Mouse (Mus musculus) embryo, embryonic 10 days (tissue): ENCODE measurements around the gene Extl1.
"Not testable (repeated sequence)": the region's sequence is repeated elsewhere in the genome, so short reads cannot be mapped to it uniquely, and the experiment has no call there.

Experiments used
- DNase-seq: peaks from one replicate; pipeline ENCODE4 v3.0.0-alpha.2; 2015; ENCODE audit warnings: low spot score

Extl1 gene

DNA sequence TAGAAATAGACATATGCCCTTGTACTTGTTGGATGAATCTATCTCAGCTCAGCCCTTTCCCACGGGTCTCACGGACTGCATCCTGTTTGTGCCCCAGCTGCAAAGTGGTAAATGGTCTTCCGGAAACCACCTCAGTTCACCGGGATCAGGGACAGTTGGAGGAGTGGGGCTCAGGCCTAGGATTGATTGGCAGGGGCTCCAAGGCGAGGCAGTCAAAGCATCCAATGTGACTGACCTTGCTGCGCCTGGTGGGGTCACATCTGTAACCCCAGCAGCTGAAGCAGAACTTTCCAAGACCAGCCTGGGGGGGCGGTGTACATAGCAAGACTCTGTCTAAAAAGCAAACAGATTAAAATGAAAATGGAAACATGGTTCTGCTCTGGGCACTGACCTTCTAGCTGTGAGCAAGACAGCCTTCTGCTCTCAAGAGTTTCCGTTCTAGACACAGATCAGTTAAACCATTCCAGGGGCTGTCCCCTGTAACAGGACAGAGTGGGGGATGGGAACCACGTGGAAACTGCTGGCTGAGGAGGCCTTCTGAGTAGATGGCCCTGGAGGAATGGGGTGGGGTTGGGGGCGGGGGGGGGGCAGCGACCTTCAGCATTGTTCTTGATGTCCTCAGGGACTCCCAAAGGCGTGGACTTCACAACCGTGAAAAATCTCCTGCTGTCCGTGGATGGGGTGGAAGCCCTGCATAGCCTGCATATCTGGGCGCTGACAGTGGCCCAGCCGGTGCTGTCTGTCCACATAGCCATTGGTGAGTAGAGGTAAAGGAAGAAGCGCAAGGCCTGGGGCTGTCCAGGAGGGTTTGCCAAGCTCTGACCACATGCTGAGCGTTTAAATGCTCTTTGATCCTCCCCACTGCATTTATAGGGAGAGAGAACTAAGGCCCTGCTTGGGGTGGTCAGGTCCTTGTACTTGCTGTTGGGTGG, 32.1 kb downstream of the Extl1 start:
- DNase-seq: peak; percentile 45

DNA sequence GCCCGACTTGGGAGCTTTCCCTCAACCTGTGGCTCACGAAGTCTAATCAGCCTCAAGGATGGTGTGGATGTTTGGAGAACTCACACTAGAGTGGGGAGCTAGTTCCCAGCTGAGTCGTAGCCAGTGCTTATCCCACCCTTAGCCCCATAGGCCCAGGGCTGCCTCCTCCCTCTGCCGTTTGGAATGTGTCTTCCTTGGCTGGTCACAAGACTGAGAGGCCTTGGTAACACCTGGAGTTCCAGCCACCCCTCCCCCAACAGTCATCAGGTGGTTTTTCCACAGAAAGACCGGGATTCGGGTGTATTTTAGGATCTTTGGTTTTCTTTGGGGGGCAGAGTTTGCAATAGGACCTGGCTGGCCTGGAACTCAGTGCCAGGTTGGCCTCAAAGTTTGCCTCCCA, 33.0 kb downstream of the Extl1 start:
- DNase-seq: no peak

DNA sequence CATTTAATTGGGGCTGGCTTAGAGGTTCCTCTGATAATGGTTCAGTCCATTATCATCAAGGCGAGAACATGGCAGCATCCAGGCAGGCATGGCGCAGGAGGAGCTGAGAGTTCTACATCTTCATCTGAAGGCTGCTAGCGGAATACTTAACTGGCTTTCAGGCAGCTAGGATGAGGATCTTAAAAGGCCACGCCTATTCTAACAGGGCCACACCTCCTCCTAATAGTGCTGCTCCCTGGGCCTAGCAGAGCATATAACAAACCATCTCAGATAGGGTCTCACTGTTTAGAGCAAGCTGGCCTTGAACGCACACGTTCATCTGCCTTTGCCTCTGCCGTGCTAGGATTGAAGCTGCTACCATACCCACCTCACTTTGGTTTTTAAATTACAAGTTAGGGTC, 33.8 kb downstream of the Extl1 start:
- no peak for DNase-seq

DNA sequence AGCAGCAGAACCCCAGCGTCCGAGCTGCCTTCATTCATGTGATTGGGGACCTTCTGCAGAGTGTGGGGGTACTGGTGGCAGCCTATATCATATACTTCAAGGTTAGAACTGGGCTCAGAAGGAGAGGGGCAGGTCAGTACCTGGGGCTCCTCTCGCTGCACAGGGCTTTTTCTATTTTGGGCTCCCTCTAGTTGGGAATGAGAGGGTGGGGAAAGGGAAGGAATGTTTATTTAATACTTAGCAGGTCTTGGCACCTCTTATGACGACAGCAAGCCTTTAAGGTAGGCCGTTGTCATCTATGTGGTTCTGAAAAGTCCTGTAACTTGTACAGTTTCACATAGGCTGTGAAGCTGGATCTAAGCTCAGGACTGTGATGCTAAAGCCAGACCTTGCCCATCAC, 35.1 kb downstream of the Extl1 start:
- no peak for DNase-seq

DNA sequence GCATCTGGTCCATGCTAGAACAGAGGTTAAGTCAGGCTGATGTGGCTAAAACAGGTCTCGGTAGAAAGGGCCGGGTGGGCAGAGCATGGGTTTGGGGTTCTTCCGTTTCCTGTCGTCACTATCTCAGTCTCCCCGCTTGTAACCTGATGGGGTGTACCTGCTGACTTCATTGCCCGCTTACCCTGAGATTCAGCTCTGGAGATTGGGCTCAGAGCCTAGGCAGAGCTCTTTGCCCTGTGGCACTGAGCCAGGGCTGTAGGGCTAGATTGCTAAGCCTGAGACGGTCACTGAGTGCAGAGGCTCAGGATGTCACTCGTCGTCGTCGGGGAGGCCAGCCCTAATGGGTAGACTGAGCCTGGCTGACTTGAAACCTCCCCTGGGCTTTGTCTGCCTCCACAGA, 35.6 kb downstream of the Extl1 start:
- no peak for DNase-seq

DNA sequence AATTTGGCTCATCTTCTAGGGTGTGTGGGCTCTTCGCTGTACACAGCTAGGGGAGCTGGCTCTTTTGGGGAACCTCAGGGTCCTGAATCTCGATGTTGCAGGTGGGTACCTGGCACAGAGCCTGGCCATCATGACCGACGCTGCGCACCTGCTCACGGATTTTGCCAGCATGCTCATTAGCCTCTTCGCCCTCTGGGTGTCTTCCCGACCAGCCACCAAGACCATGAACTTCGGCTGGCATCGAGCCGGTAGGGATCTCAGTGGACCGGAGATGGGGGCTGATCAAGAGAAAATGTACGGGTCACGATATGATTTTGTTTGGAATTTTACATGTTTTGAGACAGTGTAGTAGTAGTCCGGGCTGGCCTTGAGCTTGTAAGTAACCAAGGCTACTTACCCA, 37.8 kb downstream of the Extl1 start:
- no peak for DNase-seq

DNA sequence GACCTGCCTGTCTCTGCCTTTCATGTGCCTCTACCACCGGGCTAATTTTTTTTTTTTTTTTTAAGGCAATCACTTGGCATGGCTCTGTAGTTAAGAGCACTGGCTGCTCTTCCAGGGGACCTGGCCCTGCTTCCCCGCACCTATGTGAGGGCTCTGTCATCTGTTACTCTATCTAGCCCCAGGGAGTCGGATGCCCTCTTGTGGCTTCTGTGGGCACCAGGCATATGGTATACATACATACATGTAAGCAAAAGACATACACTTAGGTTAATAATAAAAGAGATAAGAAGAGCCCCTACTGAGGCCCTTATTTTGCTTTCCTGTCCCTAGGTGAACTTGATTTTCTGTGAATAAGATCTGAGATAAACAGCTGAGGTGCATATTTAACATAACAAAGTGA, 39.0 kb downstream of the Extl1 start:
- DNase-seq: no peak

DNA sequence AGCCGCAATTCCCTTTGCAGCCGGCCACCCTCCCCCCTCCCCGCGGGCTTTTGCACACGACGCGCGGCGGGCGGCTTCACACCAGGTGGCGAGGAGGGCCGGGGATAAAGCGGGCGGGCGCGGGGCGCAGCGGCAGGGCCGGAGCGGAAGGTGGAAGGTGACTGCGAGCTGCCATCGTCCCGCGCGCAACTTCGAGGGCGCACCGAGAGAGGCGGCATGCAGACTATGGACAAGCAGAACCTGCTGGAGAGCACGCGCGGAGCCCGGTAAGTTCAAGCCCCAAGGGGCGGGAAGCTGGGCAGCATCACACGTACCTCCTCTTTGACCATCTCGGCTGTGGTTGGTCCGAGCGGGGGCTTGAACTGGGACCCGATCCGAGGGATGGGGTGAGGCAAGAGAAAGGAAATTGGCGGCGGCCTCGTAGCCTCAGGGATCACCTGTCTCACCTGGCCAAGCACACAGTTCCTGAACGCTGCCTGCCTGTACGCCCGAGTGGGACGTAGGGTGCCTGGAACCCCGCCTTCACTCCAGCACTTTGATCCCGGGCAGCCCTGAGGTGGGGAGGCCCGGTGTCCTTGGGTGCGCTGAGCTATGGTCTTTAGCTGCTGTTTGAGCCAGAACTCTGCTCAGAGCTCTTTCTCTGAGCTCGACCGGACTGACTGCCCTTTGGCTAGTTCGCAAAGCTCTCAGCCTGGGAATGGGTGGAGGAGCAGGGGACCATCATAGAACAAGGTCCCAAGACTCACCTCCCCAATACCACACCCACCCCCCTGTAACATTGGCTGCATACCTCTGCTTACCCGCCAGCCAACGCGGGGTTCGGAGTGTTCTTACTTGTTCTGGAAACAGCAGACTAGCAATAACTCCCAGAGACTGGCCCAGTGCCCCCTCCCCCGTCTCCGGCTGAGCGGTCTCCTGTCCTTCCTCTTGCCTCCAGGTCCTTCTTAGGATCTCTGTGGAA, 40.3 kb downstream of the Extl1 start, which contains the start of gene Slc30a2:
Gene Slc30a2, plus strand, starts transcription at position 111 of the 961 bp plus-strand sequence.
- peak; percentile 30 for DNase-seq

DNA sequence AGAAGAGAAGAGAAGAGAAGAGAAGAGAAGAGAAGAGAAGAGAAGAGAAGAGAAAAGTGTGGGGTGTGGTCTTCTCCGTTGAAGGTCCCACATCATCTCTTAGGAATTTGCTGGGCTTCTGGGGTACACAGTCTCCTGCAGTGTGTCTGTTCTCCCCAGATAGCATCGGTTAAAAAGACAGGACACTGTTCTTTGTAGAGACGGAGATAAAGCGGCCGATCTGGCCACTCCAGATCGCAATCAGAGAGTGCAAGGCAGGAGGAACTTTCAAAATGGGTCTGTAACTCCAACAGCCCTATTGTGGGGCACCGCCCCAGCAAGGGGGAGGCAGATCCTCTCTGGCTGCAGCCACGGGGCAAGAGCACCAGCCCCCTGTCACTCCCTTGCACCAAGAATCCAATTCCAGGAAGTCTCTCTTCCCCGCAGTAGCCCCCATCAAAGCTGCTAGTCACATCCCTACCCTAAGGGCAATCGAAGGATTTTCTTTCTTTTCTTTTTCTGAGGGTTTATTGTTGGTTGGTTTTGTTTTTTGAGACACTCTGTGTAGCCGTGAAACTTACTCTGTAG, 41.4 kb downstream of the Extl1 start:
- DNase-seq: no peak

DNA sequence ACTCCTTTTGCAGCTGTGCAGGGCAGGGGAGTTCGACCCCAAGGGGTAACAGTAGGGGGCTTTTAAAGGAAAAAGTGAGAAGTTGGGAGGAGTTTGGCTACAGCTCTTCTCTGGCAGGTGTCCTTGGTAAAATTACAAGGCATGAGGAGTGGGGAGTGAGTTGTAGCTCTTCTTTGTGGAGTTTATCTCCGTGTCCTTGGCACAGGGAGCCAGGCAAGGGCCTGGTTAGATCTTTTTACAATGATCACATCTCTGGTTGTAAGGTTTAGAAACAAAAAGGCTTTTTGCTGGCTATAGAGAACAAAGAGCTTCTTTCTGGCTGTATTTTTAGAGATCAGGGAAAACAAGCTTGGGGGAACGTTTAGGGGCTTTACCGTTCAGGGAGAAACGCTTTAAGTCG, 42.4 kb downstream of the Extl1 start:
- DNase-seq: not testable (repeated sequence)

DNA sequence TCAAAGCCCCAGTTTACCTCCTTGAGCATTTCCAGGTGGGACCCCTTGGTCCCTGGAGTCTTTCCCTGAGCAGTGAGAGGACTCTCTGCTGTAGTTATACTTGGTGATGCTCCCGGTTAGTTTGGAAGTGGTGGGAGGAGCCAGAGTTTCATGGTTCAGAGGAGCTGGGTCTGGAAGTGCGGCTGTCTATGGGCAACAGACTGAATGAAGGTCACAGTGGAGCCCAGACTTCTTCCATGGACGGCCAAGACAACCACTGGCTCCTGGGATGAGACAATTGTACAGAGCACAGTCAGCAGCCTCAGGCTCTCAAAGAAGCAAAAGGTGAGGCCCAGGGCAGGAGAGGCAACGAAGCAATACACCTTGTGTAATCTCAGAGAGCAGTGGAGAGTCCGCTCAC, 53.4 kb downstream of the Extl1 start:
- DNase-seq: no peak

DNA sequence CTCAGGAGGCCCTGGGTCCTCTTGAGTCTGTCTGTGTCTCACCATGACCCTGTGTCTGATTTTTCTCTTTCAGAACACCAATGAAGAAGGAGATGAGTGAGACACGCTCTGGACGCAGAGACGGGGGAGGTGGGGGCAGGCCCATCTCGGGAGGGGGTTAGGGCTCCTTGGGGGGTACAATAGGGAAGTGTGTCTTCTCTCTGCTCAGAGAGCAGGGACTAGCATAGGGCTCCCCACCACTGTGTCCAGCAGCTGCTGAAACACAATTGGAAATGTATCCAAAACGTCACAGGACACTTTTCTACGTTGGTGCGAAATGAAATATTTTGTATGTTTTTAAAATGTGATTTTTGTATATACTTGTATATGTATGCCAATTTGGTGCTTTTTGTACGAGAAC, 54.8 kb downstream of the Extl1 start:
- no peak for DNase-seq

DNA sequence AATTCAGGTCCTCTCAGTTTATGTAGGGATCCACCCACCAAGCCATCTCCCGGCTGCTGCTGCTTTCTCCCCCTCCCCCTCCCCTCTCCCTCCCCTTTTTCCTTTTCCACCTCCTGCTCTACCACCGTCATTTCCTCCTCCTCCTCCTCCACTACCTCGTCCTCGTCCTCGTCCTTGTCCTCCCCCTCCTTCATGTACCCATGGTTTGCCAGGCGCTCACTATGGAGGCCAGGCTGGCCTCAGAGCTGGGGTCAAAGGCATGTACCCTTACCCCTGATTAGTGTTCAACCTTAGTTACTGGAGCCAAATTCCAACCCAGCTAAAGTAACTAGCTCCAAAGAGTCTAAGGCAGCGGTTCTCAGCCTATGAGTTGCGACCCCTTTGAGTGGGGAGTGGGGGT, 55.5 kb downstream of the Extl1 start:
- DNase-seq: no peak

DNA sequence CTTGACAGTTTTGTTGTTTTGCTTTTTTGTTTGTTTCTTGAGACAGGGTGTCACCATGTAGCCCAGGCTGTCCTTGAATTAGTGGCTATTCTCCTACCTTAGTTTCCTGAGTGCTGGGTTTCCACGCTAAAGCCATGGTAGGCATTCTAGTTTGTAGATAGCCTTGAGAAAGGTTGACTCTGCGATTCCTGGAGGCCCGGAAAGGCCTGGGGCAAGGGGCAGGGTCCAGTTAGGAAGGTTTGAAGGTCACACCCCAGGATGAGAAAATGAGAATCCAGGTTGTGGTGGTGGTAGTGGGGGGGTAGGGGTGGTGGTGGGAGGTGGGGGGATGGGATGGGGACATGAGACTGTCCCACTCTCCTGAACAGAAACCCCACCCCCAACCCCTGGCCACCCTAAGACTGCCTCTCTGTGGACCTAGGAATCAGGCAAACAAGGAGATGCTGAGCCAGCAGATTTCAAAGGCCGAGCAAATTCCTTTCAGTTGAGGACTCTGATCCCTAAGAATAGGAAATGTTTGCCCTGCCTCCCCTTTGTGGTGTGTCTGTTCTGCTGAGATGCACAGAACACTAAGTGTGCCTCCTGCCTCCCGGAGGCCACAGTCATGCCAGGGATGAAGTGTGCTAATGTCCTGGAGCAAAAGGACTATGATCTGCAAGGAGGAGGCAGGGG, 56.7 kb downstream of the Extl1 start:
- DNase-seq: no peak

DNA sequence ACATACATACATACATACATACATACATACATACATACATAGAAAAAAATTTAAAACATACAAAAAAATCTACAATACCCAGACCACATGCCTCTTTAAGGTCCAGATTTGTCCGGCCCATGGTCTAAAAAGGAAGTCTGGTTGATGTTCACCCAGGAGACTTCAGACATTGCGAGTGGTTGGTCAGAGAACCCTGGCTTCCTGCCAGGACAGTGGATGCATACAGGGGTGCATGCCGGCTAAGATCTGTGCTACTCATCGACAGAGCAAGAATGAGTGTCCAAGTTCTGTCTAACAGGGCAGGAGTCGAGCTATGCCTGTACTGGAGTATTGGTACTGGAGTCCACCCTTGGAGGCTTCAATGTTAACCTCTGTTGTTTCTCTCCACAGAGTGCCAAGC, 59.0 kb downstream of the Extl1 start:
- DNase-seq: no peak

DNA sequence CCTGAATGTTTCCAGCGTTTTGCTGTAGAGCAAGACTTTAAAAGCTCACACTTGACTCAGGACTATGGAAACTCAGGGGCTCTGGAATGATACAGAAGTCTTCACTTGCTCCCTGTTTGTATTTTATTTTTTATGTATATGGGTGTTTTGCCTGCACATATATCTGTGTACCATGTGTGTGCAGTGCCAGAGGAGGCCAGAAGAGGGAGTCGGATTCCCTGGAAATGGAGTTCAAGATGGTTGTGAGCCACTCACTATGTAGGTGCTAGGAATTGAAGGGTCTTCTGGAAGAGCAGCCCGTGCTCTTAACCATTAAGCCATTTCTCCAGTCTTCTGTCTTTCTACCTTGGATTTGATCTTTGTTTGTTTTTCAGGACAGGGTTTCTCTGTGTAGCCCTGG, 62.1 kb downstream of the Extl1 start:
- no peak for DNase-seq

DNA sequence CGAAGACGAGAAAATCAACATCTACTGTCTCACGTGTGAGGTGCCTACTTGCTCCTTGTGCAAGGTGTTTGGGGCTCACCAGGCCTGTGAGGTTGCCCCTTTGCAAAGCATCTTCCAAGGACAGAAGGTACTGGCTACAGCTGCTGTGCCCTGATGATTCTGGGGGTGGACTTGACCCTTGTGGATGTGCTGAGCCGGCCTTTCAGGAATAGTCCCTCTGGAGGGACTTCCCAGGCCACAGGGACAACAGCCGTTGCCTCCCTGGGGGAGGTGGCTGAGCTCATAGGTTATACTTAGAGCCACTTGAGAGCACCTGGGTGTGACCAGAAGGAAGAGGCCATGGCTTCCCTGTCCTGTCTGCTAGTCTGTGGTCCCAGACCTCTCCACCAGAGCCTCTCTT, 64.0 kb downstream of the Extl1 start:
- DNase-seq: no peak

DNA sequence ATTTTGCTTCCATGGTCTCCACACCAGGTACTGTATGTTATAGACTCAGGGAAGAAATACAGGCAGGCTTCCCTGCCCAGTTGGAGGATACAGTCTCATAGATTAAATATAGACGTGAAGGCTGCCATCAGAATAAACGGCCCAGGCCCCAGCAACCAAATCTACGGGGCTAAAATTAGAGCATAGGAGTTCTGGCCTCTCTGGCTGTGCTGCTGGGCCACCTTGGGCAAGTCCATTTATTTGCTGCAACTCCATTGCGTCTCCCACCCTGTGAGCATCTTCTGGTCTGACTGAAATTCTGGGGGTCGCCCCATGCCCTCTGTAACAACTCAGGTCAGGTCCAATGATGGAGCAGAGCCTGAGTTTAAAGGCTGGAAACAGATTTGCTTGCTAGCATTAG, 64.6 kb downstream of the Extl1 start:
- no peak for DNase-seq

DNA sequence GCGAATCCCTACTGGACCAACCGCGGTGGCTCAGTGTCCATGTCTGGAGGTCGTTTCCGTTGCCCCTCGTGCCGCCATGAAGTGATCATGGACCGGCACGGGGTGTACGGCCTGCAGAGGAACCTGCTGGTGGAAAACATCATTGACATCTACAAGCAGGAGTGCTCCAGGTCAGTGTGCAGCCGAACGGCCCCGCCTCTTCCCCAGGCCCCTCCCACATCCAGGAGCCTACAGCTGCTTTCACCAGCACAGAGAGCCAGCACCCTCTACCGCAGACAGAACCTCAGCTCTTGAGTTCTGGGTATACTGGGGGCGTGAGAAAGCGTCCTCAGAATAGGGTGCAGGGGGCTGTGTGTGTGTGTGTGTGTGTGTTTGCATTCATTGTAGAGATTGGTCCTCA, 67.3 kb downstream of the Extl1 start:
- peak; percentile 31 for DNase-seq

DNA sequence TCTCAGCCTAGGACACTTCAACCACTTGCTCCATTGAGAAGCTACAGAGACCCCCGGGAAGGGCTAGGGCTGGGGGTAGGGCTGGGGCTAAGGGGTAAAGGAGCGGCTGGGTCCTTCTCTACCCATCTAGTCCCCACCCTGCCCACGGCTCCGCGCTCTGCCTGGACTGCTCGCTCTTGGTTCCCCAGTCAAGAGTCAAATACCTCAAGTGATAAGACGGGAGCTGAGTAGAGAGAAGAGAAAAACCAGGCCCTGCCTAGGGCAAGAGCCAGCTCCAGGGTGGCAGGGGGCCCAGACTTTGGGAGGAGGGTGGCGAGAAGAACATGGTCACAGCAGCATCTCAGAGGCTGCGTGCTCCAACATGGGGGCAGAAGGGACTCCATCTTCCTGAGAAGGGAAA, 68.2 kb downstream of the Extl1 start:
- DNase-seq: no peak

DNA sequence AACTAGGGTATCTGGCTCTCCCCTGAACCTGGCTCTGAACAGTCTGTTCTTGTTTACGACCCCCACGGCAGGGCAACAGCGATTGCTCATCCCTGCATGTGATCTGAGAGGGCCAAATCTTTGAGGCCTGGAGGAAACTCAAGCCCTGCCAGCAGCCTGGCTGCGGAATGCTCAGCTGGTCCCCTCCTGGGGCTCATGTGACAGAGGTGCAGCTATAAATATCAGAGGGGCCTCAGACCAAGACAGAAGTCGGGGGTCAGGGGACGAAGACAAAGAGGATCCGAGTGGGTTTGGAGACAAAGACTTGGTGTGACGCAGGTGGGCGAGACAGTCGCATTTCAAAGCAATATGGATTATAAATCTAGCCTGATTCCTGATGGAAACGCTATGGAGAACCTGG, 68.8 kb downstream of the Extl1 start, which contains the start of gene Trim63:
Gene Trim63, plus strand, starts transcription at position 245 of the 400 bp plus-strand sequence.
- no peak for DNase-seq
